Mouse (Mus musculus): ENCODE measurements around the gene Gsc.

DNA sequence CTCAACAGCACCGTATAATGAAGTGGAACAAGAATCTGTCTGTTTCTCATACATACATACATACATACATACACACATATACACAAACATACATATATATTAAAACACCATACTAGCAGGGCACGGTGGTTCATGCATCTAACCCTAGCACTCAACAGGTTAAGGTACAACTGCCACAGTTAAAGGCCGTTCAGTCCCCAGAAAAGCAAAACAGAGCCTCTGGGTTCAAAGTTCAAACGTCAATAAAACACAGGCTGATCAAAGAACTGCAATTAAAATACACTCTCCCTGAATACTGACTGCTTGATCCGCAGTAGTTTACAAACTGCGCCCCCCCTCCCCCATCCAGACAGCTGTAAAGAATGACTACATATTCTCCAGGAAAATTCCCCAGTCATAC, 5.8 kb downstream of the Gsc start:
- TF ChIP-seq EP300 (IDR thresholded peaks at IDR 0.05; ENCODE audit: low read depth) (no peak), CTCF (IDR thresholded peaks at IDR 0.05; ENCODE audit: low read depth) (no peak)
